Mouse (Mus musculus): ENCODE measurements around the gene Kcnq1.

DNA sequence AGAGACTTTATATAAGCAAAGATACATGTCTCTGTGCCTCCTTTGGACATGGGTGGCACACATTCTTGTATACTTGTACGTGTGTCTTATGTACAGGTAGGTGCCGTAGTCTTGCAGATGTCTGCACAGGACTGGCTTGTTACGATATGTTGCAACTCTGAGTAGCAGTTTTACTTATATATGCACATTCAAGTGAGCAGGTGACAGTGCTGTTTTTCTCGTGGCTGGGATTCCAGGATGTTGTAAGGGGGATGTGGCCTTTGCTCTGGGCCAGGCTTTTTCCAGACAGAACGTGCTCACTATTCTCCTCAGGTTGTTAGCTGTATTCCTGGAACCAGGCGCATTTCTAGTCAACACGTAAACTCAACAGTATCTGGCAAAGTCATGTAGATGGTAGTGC lies 168.9 kb downstream of the Kcnq1 start:
- TF ChIP-seq CTCF (conservative IDR thresholded peaks at IDR 0.05 in 1 of 2, IDR thresholded peaks at IDR 0.05 in 1 of 2; ENCODE audit: low read depth in 2 of 2, low read length in 2 of 2) (no peak), ZC3H11A (IDR thresholded peaks at IDR 0.05; ENCODE audit: low read depth, low read length) (no peak), HCFC1 (IDR thresholded peaks at IDR 0.05; ENCODE audit: low read depth, low read length) (no peak)
